Mouse (Mus musculus): ENCODE measurements around the gene Metap1. TPM values are rescaled to one million over a fixed set of nuclear protein-coding genes. Genes with fewer than 3 reads are reported as not detected.

The Metap1 gene
- polyA plus RNA-seq, 1 experiment from 2014 or later = 40.6 TPM

DNA sequence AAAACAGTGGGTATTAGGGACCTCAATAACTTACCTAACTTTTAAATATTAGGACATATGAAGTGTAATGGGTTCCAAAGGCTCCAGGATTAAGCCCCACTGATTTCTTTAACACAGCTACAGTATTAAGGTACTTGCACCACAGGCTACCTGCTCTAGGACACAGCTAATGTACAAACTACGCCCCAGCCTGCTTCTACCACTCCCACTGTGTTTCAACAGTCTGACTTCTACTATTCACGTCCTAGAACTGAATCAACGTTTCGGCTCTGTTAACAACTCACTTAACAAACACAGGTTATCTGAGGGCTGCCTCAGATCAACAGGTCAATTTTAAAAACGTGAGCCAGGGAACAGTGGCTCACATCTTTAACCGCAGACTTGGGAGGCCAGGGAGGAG lies 25.5 kb downstream of the Metap1 start:
- H3K36me3 ChIP-seq (ENCODE audit: poor library complexity, severe bottlenecking) = peaks cover 86% of the 10 kb centered on the region
- H3K27me3 ChIP-seq = no peaks in the 10 kb centered on the region

DNA sequence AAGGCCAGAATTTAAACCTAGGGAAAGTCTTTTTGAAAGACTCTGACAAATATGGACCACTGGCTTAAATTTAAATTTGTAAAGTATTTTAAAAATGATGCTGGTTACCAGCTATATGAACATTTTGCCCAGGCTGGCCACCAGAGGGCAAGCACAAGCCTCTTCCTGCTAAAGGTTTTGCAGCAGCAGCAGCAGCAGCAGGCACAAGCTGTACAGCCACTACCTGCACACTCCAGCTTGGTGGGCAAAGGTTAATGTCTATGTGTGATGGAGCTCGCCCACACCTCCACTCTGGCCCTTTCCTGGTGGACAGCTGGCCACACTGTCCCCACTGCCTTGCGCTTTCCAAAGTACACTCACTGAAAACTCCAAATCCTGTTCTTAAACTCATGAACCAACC lies 26.2 kb downstream of the Metap1 start:
- no peak overlapping the region for H3K27ac ChIP-seq
- H3K9me3 ChIP-seq (replicated peaks) = no peaks in the 10 kb centered on the region
- no peaks in the 10 kb centered on the region for H3K27me3 ChIP-seq
- no peaks in the 10 kb centered on the region for H3K4me1 ChIP-seq
- WGBS = 87% methylated on average over 2 of the region's 2 CpGs
- H3K4me3 ChIP-seq = no peak overlapping the region
- H3K4me2 ChIP-seq = no peak overlapping the region
- no peak overlapping the region for H3K9ac ChIP-seq
- H3K36me3 ChIP-seq (ENCODE audit: poor library complexity, severe bottlenecking) = peaks cover 86% of the 10 kb centered on the region
- ATAC-seq = peak; percentile 70

More for the DNA sequence above, 25.5 kb downstream of the Metap1 start:
- WGBS = 92% methylated on average over 6 of the region's 6 CpGs
- H3K9me3 ChIP-seq (replicated peaks) = no peaks in the 10 kb centered on the region
- no peak overlapping the region for H3K4me2 ChIP-seq
- no peak overlapping the region for H3K9ac ChIP-seq
- no peak overlapping the region for H3K4me3 ChIP-seq
- no peak overlapping the region for H3K27ac ChIP-seq
- no peaks in the 10 kb centered on the region for H3K4me1 ChIP-seq
- no peak for ATAC-seq

DNA sequence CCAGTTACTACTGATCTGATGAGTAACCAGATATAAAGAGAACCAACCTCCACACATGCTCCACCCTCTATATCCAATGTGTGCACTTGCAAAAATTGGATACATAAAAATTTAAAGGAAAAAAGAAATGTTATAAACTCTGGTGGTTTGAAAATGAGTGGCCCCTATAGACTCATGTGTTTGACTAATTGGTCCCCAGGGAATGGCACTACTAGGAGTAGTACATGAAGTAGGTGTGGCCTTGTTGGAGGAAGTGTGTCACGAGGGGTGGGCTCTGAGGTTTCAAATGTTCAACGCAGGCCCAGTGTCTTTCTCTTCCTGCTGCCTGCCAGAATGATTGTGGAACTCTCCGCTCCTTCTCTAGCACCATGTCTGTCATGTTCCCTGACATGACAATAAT lies 27.5 kb downstream of the Metap1 start:
- no peaks in the 10 kb centered on the region for H3K9me3 ChIP-seq (replicated peaks)
- ATAC-seq = no peak
- 87% methylated on average over 3 of the region's 3 CpGs for WGBS
- no peak overlapping the region for H3K27ac ChIP-seq
- no peak overlapping the region for H3K4me2 ChIP-seq
- no peak overlapping the region for H3K4me3 ChIP-seq
- H3K4me1 ChIP-seq = no peaks in the 10 kb centered on the region
- H3K9ac ChIP-seq = no peak overlapping the region
- no peaks in the 10 kb centered on the region for H3K27me3 ChIP-seq
- H3K36me3 ChIP-seq (ENCODE audit: poor library complexity, severe bottlenecking) = peaks cover 88% of the 10 kb centered on the region

GRCm38 (mm10) chr3:138460260-138460659 lies 29.1 kb downstream of the Metap1 start:
- WGBS = 85% methylated on average over 13 of the region's 13 CpGs
- H3K36me3 ChIP-seq (ENCODE audit: poor library complexity, severe bottlenecking) = peaks cover 88% of the 10 kb centered on the region

GRCm38 (mm10) chr3:138458441-138458840 lies 30.9 kb downstream of the Metap1 start:
- no peak for ATAC-seq
- H3K27me3 ChIP-seq = no peaks in the 10 kb centered on the region
- H3K9me3 ChIP-seq (replicated peaks) = no peaks in the 10 kb centered on the region
- no peak overlapping the region for H3K4me2 ChIP-seq
- no peak overlapping the region for H3K9ac ChIP-seq
- H3K27ac ChIP-seq = no peak overlapping the region
- 94% methylated on average over 3 of the region's 3 CpGs for WGBS
- H3K36me3 ChIP-seq (ENCODE audit: poor library complexity, severe bottlenecking) = peaks cover 90% of the 10 kb centered on the region
- H3K4me1 ChIP-seq = no peaks in the 10 kb centered on the region
- H3K4me3 ChIP-seq = no peak overlapping the region

More at GRCm38 (mm10) chr3:138460260-138460659, 29.1 kb downstream of the Metap1 start:
- H3K9ac ChIP-seq = no peak overlapping the region
- H3K27me3 ChIP-seq = no peaks in the 10 kb centered on the region
- no peak overlapping the region for H3K4me2 ChIP-seq
- H3K9me3 ChIP-seq (replicated peaks) = no peaks in the 10 kb centered on the region
- H3K4me3 ChIP-seq = no peak overlapping the region
- H3K27ac ChIP-seq = no peak overlapping the region
- ATAC-seq = no peak
- H3K4me1 ChIP-seq = no peaks in the 10 kb centered on the region

DNA sequence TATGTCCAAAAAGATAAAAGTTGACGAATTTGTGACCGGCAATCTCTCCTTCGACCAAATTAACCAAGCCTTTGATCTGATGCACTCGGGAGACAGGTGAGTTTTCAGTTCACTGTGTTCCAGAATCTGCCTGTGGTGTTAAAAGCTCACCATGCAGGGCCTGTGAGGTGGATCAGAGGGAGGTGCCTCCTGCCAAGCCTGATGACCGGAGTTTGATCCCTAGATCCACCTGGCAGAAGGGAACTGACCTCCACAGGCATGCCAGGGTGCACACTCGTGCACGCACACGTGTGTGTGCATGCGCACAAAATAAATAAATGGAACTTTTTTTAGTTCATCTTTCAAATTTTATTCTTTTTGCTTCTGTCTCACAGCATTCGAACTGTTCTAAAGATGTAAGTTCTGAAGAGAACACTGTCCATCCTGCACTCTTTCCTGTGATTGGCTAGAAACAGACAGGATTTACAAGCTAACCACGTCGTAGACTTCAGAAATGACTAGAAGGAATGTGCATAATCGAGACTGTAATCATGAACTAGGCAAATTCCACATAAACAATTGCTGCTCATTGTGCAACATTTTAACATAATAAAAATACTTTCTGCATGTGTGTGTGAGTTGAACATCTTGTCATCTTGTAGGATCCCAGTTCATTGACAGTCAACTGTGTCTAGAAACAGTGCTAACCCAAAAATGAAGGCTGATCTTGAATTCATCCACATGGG lies 34.4 kb downstream of the Metap1 start:
- Histone ChIP-seq H3K4me3 (no peak overlapping the region), H3K27me3 (no peaks in the 10 kb centered on the region), H3K9ac (no peak overlapping the region), H3K4me2 (no peak overlapping the region), H3K9me3 (replicated peaks) (no peaks in the 10 kb centered on the region), H3K36me3 (ENCODE audit: poor library complexity, severe bottlenecking) (peaks cover 96% of the 10 kb centered on the region), H3K27ac (no peak overlapping the region), H3K4me1 (no peaks in the 10 kb centered on the region)
- no peak for ATAC-seq
- WGBS = 94% methylated on average over 13 of the region's 13 CpGs

DNA sequence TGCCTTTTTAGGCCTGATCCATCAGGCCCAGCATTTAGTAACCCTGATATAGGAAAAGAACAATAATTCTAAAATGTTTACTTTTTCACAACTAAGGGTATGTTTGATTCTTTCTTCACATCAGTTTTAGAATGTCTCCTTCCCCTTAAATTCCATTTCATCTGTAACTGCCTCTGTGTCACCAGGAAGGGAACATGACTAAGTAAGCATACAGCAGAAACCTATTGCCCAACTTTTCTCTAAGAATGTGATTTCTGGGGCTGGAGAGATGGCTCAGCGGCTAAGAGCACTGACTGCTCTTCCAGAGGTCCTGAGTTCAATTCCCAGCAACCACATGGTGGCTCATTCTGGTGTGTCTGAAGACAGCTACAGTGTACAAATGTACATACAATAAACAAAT lies 35.1 kb downstream of the Metap1 start:
- no peaks in the 10 kb centered on the region for H3K27me3 ChIP-seq
- H3K4me1 ChIP-seq = no peaks in the 10 kb centered on the region
- H3K9ac ChIP-seq = no peak overlapping the region
- WGBS = 90% methylated on average over 1 of the region's 1 CpGs
- H3K36me3 ChIP-seq (ENCODE audit: poor library complexity, severe bottlenecking) = peaks cover 96% of the 10 kb centered on the region
- H3K4me2 ChIP-seq = no peak overlapping the region
- no peak overlapping the region for H3K4me3 ChIP-seq
- H3K9me3 ChIP-seq (replicated peaks) = no peaks in the 10 kb centered on the region
- H3K27ac ChIP-seq = no peak overlapping the region
- no peak for ATAC-seq

DNA sequence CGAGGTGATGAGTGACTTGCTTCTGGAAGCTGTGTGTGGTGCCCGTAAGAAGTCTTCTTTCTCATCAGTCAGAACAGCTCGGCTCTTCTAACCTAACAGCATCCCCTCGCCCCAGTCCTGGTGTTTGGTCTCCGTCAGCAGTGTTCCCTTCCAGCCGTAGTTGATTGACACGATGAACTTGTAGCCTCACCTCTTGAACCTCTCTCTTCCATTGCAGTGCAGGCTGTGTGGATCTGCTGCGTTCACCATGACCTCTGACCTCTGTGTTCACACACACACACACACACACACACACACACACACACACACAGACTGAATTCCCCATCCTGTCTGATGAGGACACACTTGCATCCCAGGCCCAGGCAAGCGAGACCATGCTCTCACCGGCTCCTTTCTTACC lies 37.1 kb downstream of the Metap1 start:
- Histone ChIP-seq H3K27me3 (no peaks in the 10 kb centered on the region), H3K27ac (no peak overlapping the region), H3K9ac (no peak overlapping the region), H3K4me1 (no peaks in the 10 kb centered on the region), H3K4me3 (no peak overlapping the region), H3K4me2 (no peak overlapping the region), H3K9me3 (replicated peaks) (no peaks in the 10 kb centered on the region), H3K36me3 (ENCODE audit: poor library complexity, severe bottlenecking) (peaks cover 95% of the 10 kb centered on the region)
- no peak for ATAC-seq
- WGBS = 94% methylated on average over 10 of the region's 10 CpGs

GRCm38 (mm10) chr3:138448077-138448860 lies 41.0 kb downstream of the Metap1 start:
- ATAC-seq = no peak
- no peak overlapping the region for H3K4me3 ChIP-seq
- H3K9me3 ChIP-seq (replicated peaks) = no peaks in the 10 kb centered on the region
- H3K9ac ChIP-seq = no peak overlapping the region
- H3K27ac ChIP-seq = no peak overlapping the region
- 87% methylated on average over 12 of the region's 12 CpGs for WGBS
- no peaks in the 10 kb centered on the region for H3K27me3 ChIP-seq
- H3K4me1 ChIP-seq = peaks cover 14% of the 10 kb centered on the region
- peaks cover 81% of the 10 kb centered on the region for H3K36me3 ChIP-seq (ENCODE audit: poor library complexity, severe bottlenecking)
- H3K4me2 ChIP-seq = no peak overlapping the region

GRCm38 (mm10) chr3:138443465-138443771 lies 45.9 kb downstream of the Metap1 start:
- H3K4me2 ChIP-seq = peak overlapping the region; percentile 77
- peak overlapping the region; percentile 89 for H3K9ac ChIP-seq
- peaks cover 18% of the 10 kb centered on the region for H3K4me1 ChIP-seq
- H3K27me3 ChIP-seq = no peaks in the 10 kb centered on the region
- peak overlapping the region; percentile 66 for H3K4me3 ChIP-seq
- H3K27ac ChIP-seq = peak overlapping the region; percentile 82
- WGBS = 4% methylated on average over 9 of the region's 9 CpGs
- no peaks in the 10 kb centered on the region for H3K9me3 ChIP-seq (replicated peaks)
- no peak for ATAC-seq
- peaks cover 35% of the 10 kb centered on the region for H3K36me3 ChIP-seq (ENCODE audit: poor library complexity, severe bottlenecking)

GRCm38 (mm10) chr3:138442612-138443464 lies 46.5 kb downstream of the Metap1 start, which contains the start of gene Adh5:
Adh5 (plus strand) TSS chr3:138443093.
- Histone ChIP-seq H3K9ac (peak within 1 kb of the TSS; percentile 89), H3K4me3 (peak within 1 kb of the TSS; percentile 66), H3K27me3 (no peaks in the 10 kb centered on the region), H3K27ac (peak within 1 kb of the TSS; percentile 82), H3K36me3 (ENCODE audit: poor library complexity, severe bottlenecking) (peaks cover 29% of the 10 kb centered on the region), H3K4me1 (peaks cover 18% of the 10 kb centered on the region), H3K4me2 (peak within 1 kb of the TSS; percentile 77), H3K9me3 (replicated peaks) (no peaks in the 10 kb centered on the region)
- WGBS = under 1% methylated on average over 86 of the region's 86 CpGs
- ATAC-seq = peak; percentile 99

GRCm38 (mm10) chr3:138442203-138442602 lies 47.1 kb downstream of the Metap1 start:
- peak overlapping the region; percentile 66 for H3K4me3 ChIP-seq
- H3K9me3 ChIP-seq (replicated peaks) = no peaks in the 10 kb centered on the region
- no peaks in the 10 kb centered on the region for H3K27me3 ChIP-seq
- peak overlapping the region; percentile 77 for H3K4me2 ChIP-seq
- H3K36me3 ChIP-seq (ENCODE audit: poor library complexity, severe bottlenecking) = peaks cover 23% of the 10 kb centered on the region
- peaks cover 18% of the 10 kb centered on the region for H3K4me1 ChIP-seq
- H3K9ac ChIP-seq = peak overlapping the region; percentile 76
- ATAC-seq = no peak; the same call in 1 of the 2 replicates
- WGBS = 4% methylated on average over 9 of the region's 9 CpGs
- peak overlapping the region; percentile 66 for H3K27ac ChIP-seq
